Mouse (Mus musculus): ENCODE results near the gene Rapgef4.

DNA sequence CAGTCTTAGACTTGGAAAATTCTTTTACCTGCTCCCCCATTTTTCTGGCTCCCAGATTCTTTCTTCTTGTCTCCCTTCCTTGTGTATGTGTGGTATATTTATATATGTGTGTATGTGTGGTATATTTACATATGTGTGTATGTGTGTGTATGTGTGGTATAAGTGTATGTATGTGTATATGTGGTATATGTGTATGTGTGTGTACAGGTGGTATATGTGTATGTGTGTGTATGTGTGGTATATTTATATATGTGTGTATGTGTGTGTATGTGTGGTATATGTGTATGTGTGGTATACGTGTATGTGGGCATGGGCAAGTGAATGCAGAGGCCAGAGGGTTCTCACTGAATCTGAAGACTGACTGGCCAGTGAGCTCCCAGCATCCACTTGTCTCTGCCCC lies 310.1 kb downstream of the Rapgef4 start:
- no peak for TF ChIP-seq CTCF (IDR thresholded peaks at IDR 0.05; ENCODE audit: borderline replicate concordance, insufficient read depth, low read depth, low read length)
- no peak for TF ChIP-seq POLR2A (IDR thresholded peaks at IDR 0.05; ENCODE audit: borderline replicate concordance, insufficient read depth, low read length)
